10 mouse cellular contexts compared by ENCODE assay signal in genomic region chr9:66135967-66136366, GRCm38 (mm10). TPM values are rescaled to one million over a fixed set of nuclear protein-coding genes. Genes with fewer than 3 reads are reported as not detected.
A peak's percentile ranks its signal among the peaks of the same experiment; 100 is the strongest.
DNase-seq lines count a peak whose midpoint lies in the region; ATAC-seq and TF ChIP-seq lines count a peak whose summit lies in the region.
"Had no signal": no experiment of that assay in that cellular context is flagged by ENCODE, and none has a peak within 500 bp of the region (broad histone marks: within the 10 kb centered on the region; RNA-seq: fewer than 3 reads in every experiment).

No protein-coding gene starts in this region.

- H3K27ac ChIP-seq in left cerebral cortex, adult 2 months: no peak overlapping the region
- no peak overlapping the region for H3K27ac ChIP-seq in ES-Bruce4 (ENCODE audit: insufficient read depth, low read length)
- no peak overlapping the region for H3K27ac ChIP-seq in bone marrow macrophage, adult 2 months (ENCODE audit: insufficient read depth, low read depth, low read length)
- no peak overlapping the region for H3K27ac ChIP-seq in heart, embryonic 12.5 days (ENCODE audit: poor library complexity, severe bottlenecking)
- H3K27ac ChIP-seq: embryonic facial prominence, embryonic 13.5 days; hindbrain, embryonic 15.5 days; stomach, embryonic 15.5 days had no signal

- peaks cover 6% of the 10 kb centered on the region for H3K36me3 ChIP-seq in ES-Bruce4 (ENCODE audit: control insufficient read depth, insufficient read depth, low read length, poor library complexity, severe bottlenecking)
- H3K36me3 ChIP-seq in heart, embryonic 12.5 days: peaks cover 84% of the 10 kb centered on the region

- no peaks in the 10 kb centered on the region for H3K9me3 ChIP-seq in ES-Bruce4 (replicated peaks; ENCODE audit: control insufficient read depth, insufficient read depth, low read length, poor library complexity, severe bottlenecking)
- no peaks in the 10 kb centered on the region for H3K9me3 ChIP-seq in heart, embryonic 12.5 days (replicated peaks)
- H3K9me3 ChIP-seq: embryonic facial prominence, embryonic 13.5 days; hindbrain, embryonic 15.5 days; stomach, embryonic 15.5 days had no signal

- ATAC-seq in heart, embryonic 12.5 days (ENCODE audit: insufficient number of reproducible peaks, low FRiP score): no peak

- no peaks in the 10 kb centered on the region for H3K27me3 ChIP-seq in ES-Bruce4 (ENCODE audit: control insufficient read depth, insufficient read depth, low read length, poor library complexity, severe bottlenecking)
- H3K27me3 ChIP-seq in heart, embryonic 12.5 days (replicated peaks): no peaks in the 10 kb centered on the region
- H3K27me3 ChIP-seq: embryonic facial prominence, embryonic 13.5 days; hindbrain, embryonic 15.5 days; stomach, embryonic 15.5 days had no signal

- no peaks in the 10 kb centered on the region for H3K4me1 ChIP-seq in ES-Bruce4 (ENCODE audit: control insufficient read depth, insufficient read depth, low read length)
- peaks cover 23% of the 10 kb centered on the region for H3K4me1 ChIP-seq in bone marrow macrophage, adult 2 months (ENCODE audit: control insufficient read depth, insufficient read depth, low read length)
- no peaks in the 10 kb centered on the region for H3K4me1 ChIP-seq in heart, embryonic 12.5 days (replicated peaks)
- H3K4me1 ChIP-seq: embryonic facial prominence, embryonic 13.5 days; hindbrain, embryonic 15.5 days; stomach, embryonic 15.5 days had no signal

- 48% methylated on average over 4 of the region's 4 CpGs for WGBS in heart, embryonic 12.5 days

- TF ChIP-seq CTCF in left cerebral cortex, adult 2 months (IDR thresholded peaks at IDR 0.05): peak; percentile 60
- TF ChIP-seq CTCF in ES-Bruce4 (IDR thresholded peaks at IDR 0.05; ENCODE audit: low read depth, low read length): peak; percentile 53
- peak; percentile 54; the same call in 1 of the 2 replicates for TF ChIP-seq CTCF in bone marrow macrophage, adult 2 months (IDR thresholded peaks at IDR 0.05; ENCODE audit: low read depth, low read length)

- intact Hi-C loops in left cerebral cortex, adult 2 months (cut with DNase I): no loop called here
- intact Hi-C loops in left cerebral cortex, postnatal 25 days (cut with DNase I): no loop called here

- no peak for TF ChIP-seq EP300 in ES-Bruce4 (IDR thresholded peaks at IDR 0.05; ENCODE audit: insufficient read depth, low read depth, low read length)

- DNase-seq in left cerebral cortex, adult 2 months (ENCODE audit: extremely low spot score in 1 of 2, low spot score in 2 of 2): no peak
- DNase-seq in left cerebral cortex, postnatal 25 days (ENCODE audit: low spot score in 2 of 2): no peak
- peak; percentile 39 for DNase-seq in retina, postnatal 1 day
- DNase-seq in left cerebral cortex, adult 8-10 months (ENCODE audit: low spot score in 2 of 2): no peak

- H3K4me3 ChIP-seq in left cerebral cortex, adult 2 months: no peak overlapping the region
- no peak overlapping the region for H3K4me3 ChIP-seq in ES-Bruce4 (ENCODE audit: low read depth, low read length)
- no peak overlapping the region for H3K4me3 ChIP-seq in bone marrow macrophage, adult 2 months (ENCODE audit: insufficient read depth, low read length)
- H3K4me3 ChIP-seq in heart, embryonic 12.5 days: no peak overlapping the region
- H3K4me3 ChIP-seq: embryonic facial prominence, embryonic 13.5 days; hindbrain, embryonic 15.5 days; stomach, embryonic 15.5 days had no signal

- TF ChIP-seq POLR2A in ES-Bruce4 (IDR thresholded peaks at IDR 0.05; ENCODE audit: insufficient read depth, low read length): no peak
- TF ChIP-seq POLR2A in bone marrow macrophage, adult 2 months (IDR thresholded peaks at IDR 0.05; ENCODE audit: borderline replicate concordance, low read depth, low read length): no peak

- H3K4me2 ChIP-seq in heart, embryonic 12.5 days: no peak overlapping the region
- H3K4me2 ChIP-seq: embryonic facial prominence, embryonic 13.5 days; hindbrain, embryonic 15.5 days; stomach, embryonic 15.5 days had no signal

- H3K9ac ChIP-seq in ES-Bruce4 (ENCODE audit: low read depth, poor library complexity, severe bottlenecking): no peak overlapping the region
- no peak overlapping the region for H3K9ac ChIP-seq in heart, embryonic 12.5 days
- H3K9ac ChIP-seq: embryonic facial prominence, embryonic 13.5 days; hindbrain, embryonic 15.5 days; stomach, embryonic 15.5 days had no signal

RNA-seq across cellular contexts. Expression of gene Ciao2a, which starts 9.6 kb away (rescaled TPM):
- total RNA-seq in left cerebral cortex, adult 2 months (2021): 10 to 100 TPM; 27.6 to 28.7 TPM
- total RNA-seq in left cerebral cortex, postnatal 25 days (2021): 10 to 100 TPM; 31.2 to 32.1 TPM
- polyA plus RNA-seq in ES-Bruce4 (2011; ENCODE audit: insufficient read depth, insufficient read length, low read depth, missing spikeins): 30.0 and 37.4 TPM in 2 replicates
- polyA plus RNA-seq in bone marrow macrophage, adult 2 months (2012; ENCODE audit: insufficient read depth, insufficient read length, missing spikeins): 133 and 152 TPM in 2 replicates
- 10 to 100 TPM; 25.7 to 26.7 (median 26.5) TPM for total RNA-seq in left cerebral cortex, adult 8-10 months (2022)
- 161 and 176 TPM in 2 replicates for polyA plus RNA-seq in heart, embryonic 12.5 days (2016; fragmentation: Nextera tagmentation; extraction: Ambion mirVana)

RNA-seq across cellular contexts. Expression of gene Snx1, which starts 9.6 kb away (rescaled TPM):
- 10 to 100 TPM; 71.8 to 74.8 TPM for total RNA-seq in left cerebral cortex, adult 2 months (2021)
- total RNA-seq in left cerebral cortex, postnatal 25 days (2021): 10 to 100 TPM; 68.4 to 72.9 TPM
- 34.7 and 34.8 TPM in 2 replicates for polyA plus RNA-seq in ES-Bruce4 (2011; ENCODE audit: insufficient read depth, insufficient read length, low read depth, missing spikeins)
- polyA plus RNA-seq in bone marrow macrophage, adult 2 months (2012; ENCODE audit: insufficient read depth, insufficient read length, missing spikeins): 117 and 141 TPM in 2 replicates
- 10 to 100 TPM; 76.2 to 82.1 (median 79.1) TPM for total RNA-seq in left cerebral cortex, adult 8-10 months (2022)
- 68.8 and 72.1 TPM in 2 replicates for polyA plus RNA-seq in heart, embryonic 12.5 days (2016; fragmentation: Nextera tagmentation; extraction: Ambion mirVana)

RNA-seq across cellular contexts. Expression of gene Dapk2, which starts 22.1 kb away (rescaled TPM):
- total RNA-seq in left cerebral cortex, adult 2 months (2021): 1 to 10 TPM; 2.6 to 2.8 TPM
- 1 to 10 TPM; 2.8 to 3.1 TPM for total RNA-seq in left cerebral cortex, postnatal 25 days (2021)
- polyA plus RNA-seq in ES-Bruce4 (2011; ENCODE audit: insufficient read depth, insufficient read length, low read depth, missing spikeins): 0.45 and 0.59 TPM in 2 replicates
- not detected in 2 replicates for polyA plus RNA-seq in bone marrow macrophage, adult 2 months (2012; ENCODE audit: insufficient read depth, insufficient read length, missing spikeins)
- total RNA-seq in left cerebral cortex, adult 8-10 months (2022): 1 to 10 TPM; 1.4 to 2.5 (median 1.6) TPM
- 6.4 and 8.1 TPM in 2 replicates for polyA plus RNA-seq in heart, embryonic 12.5 days (2016; fragmentation: Nextera tagmentation; extraction: Ambion mirVana)
